Mouse (Mus musculus): Measurements from ENCODE around the gene Rhob.
A peak's percentile ranks its signal among the peaks of the same experiment; 100 is the strongest.

Rhob gene

DNA sequence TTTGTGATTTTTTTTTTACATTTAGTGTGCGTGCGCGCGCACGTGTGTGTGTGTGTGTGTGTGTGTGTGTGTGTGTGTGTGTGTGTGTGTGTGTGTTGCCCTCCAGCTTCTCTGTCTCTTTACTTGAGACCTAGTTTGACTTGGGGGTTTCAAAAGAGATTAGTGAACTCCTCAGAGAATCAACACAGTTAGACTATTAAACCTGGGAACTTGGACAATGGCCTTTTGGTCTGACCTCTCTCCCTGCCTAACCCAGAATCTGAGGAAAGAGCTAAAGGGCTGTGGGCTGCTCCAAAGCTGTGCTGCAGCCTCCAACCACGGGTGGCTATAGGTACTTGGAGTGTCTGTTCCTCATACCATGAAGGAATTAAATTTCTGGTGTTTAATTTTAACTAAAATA is 4.3 kb upstream of the Rhob start:
- no peak for DNase-seq

DNA sequence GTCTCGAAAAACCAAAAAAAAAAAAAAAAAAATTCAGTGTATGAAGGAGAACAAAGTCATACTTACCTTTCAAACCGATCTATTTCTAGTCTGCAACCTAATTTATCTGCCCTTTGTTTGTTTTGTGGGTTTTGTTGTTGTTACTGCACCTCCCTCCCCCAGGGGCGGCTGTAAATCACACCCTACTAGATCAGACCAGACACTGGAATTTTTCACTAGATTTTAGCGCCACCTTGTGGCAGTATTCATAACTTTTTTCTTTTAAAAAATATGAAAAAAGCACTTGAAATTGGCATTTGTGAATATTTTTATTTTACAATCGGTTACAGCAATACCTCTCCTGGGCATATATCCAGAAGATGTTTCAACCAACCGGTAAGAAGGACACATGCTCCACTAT is 2.7 kb upstream of the Rhob start:
- peak; percentile 54 to 60 for DNase-seq

DNA sequence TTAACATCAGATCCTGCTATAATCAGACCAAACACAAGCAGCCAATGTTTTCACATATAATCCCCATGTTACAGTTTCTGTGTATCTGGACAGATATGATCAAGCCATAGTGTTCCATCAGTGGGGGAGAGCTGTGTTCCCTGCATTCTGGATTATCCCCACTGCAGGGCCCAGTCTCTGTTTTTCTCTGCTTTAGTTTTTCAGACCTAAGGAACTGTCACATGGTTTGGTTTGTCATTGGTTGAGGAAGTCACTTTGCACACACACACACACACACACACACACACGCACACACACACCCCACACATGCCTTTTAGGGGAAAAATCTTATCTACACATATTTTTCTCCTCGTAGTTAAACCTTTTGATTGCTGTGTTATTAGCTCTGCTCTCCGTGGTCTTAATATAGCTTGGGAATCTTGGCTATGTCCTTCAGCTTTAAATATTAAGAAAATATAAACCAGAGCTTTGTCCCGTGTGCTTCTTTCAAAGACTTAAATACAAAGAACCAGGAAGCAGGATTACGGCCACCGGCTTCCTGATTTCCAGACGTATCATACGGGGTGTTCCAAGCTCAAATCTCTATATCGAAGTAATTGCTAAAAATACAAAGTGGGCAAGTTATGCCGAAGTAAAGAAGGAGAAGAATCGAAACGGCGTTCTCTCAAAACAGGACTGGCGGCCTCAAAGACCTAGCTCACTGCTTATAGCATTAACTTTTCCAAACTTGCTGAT is 1.9 kb upstream of the Rhob start:
- DNase-seq: no peak

DNA sequence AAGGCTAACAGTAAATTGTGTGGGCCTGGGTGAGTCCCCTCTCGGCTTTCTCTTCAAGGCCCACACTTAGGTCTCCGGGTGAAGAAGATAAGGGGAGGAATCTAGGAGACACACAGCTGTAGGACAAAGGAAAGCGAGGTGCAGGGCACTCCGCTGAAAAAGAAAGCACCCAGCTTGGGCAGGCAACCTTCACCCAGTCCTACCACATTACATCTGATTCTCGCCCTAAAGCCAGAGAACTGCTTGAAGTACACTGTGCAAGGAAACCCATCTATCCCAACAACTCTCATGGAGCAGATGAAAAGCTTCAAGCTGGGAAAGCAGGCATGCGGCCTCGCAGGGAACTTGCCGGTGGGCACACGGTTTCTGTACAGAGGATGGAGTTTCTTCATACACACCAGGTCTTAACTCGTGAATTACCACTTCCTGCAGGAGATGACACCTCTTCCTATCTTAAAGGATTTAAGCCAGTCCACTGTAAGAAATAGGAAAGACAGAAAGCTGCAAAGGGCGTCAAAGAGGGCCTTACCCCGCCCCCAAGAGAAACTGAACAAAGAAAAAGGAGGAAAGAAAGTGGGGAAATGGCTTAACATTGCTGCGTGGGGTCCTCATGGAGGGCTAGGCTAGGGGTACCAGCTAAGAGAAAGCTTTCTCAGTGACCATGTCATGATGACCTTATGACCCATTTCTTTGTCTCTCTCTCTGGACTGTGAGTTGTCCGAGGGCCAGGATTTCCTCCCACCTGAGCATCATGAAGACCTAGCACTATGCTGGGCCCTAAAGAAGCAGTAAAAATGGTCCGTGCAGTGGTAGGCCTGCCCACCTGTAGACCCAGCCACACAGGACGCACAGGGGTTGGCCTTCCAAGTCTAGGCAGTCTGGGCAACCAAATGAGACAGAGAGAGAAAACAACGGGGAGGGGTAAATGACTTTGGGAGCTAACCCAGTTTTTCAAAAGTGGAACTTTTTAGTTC is 1.1 kb upstream of the Rhob start:
- peak in 1 of 2 experiments; percentile 12 for DNase-seq

DNA sequence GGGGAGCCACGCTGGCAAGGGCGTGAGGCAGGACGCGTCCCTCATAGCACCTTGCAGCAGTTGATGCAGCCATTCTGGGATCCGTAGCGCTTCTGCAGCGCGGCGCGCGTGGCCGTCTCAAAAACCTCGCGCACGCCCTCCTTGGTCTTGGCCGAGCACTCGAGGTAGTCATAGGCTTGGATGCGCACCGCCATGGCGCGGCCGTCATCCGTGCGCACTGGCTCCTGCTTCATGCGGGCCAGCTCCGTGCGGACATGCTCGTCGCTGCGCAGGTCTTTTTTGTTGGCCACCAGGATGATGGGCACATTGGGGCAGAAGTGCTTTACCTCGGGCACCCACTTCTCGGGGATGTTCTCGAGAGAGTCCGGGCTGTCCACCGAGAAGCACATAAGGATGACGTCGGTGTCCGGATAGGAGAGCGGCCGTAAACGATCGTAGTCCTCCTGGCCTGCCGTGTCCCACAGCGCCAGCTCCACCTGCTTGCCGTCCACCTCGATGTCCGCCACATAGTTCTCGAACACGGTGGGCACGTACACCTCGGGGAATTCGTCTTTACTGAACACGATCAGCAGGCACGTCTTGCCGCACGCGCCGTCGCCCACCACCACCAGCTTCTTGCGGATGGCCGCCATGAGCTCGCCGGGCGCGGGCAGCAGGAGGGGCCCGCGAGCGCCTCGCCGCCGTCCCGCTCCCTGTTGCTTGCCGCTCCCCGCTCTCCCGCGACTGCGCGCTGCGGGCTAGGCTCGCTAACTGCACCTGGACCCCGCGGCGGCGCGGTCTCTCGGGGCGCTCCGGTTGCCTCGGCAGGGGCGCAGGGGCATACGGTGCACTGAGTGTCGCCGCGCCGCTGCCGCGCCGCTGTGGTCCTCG is 573 bp downstream of the Rhob start:
- peak; percentile 34 to 45 for DNase-seq

DNA sequence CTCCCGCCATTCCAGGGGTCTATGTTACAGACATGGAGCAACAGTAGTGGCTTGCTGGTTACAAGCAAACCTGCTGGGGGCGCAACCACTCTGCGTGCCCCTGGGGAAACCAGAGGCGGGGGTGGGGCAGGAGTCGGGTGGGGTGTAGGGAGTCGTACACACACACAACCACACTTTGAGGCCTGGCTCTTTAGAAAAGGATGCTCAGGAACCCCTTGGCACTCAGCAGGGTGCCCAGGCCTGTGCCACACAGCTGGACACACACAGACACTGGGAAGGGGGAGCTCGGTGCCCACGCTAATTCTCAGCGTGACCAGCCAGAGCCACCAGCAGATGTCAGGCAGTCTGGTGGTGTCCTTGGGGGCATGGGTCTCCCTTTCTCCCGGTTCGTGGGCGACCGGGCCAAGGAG is 1.2 kb downstream of the Rhob start:
- no peak for DNase-seq

DNA sequence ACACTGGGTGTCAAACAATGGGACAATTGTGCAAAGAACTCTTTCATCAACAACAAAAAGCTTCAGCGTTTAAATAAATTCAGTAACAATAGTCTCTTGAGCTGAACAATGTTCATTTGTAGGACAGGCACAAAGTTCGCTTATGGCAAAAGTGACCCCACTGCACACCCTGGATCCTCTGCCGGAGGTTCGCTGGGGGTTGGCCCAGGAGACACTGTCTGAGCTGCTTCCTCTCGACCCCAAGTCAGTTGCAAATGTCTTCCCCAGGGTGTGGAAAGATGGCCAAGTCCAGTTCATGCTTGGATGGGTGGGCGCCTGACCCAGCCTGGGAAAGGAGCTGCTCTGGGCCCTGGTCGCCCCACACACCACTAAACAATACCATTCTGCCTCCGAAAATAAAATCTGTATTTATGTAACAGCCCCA is 1.6 kb downstream of the Rhob start:
- peak in 1 of 2 experiments; percentile 21 for DNase-seq

DNA sequence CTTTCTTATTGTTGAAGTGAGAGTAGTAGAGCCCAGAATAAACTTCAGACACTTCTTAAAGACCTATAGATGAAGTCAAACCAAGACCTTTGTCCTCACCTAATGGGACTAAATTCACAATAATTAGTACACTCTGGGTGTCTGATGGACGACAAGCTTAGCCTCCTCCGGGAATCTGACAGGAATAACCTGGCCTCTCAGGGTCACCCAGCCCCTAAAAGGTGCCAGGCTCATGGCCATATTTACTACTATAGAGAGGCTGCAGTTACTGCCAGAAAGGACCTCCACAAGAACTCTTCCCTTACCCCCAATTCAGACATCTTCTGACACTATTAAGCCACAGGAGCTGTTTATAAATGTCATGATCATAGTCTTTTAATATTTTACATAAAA is 2.5 kb downstream of the Rhob start:
- no peak for DNase-seq

DNA sequence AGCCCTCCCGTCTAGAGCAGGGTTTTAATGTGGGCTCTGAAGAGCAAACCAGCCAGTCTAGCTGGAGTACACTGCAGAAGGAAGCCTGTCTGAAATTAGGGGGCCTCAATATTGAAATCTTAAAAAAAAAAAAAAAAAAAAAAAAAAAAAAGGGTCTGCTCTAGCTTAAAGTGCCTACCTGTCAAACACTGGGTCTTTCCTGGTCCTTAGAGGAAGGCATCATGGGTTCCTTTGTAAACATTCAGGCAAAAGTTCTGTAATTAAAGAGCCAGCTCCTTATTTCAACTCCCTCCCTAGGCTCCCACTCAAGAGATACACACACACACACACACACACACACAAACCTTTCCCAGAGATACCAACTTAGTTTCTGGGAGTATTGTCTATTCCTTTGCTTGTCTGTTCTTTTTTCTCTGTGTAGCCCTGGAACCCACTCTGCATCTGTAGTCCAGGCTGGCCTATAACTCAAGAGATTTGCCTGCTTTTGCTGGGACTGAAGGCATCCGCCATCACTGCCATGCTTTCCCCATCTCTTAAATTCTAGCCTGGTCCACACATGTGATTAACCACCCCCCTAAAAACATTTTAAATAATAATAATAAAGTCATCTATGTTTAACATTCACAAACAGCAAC is 3.0 kb downstream of the Rhob start:
- DNase-seq: no peak

DNA sequence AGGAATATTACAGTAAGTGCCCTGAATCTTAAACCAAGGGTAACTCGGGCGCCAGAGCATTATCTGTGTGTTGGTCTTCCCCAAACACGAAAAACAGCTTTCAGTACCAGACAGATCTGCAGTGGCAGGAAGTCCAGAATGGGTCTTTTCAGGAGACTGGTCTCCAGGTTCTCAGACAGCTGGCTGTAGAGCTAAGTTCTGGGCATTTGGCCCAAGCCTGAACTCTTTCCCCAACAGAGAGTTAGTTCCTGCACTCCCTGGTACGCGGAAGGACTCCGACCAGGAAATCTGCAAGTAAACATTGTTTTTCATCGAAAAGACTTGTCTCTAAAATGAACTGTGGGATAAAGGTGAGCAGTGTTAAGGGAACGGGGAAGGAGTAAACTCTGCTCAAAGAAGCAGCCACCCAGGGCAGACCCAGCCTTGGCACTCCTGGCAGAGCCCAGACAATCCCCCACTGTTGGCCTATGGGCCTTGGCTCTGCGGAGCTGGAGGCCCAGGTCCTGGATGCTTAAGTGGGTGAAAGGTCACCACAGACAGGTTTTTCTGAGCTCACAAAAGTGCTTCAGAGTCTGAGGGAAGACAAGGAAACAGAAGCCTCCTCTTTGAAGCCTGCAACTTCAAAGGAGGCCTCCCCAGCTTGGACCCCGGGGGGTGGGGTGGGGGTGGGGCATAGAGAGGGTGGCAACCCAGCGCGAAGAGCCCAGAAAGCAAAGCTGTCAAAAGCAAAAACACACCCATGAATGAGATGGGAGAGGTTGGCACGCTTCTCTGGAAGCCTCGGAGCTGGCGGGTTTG is 3.7 kb downstream of the Rhob start:
- peak; percentile 57 to 66 for DNase-seq

DNA sequence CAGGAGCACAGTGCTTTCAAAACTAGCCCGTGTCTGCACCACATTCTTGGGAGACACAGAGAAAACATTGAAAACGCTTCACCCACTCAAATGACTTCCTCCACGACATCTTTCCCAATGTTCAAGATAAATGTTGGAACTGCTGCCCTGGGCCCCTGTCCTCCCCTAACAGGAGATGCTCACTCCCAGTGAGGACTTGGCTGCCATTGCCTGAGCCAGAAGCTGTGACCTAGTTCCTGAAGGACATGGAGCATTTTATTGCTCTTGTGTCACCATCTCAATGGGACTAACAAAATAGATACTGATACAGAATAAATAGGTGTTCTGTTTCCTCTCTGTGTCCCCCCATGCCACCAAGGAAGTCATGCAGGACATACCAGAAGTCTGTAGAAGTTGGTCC is 5.1 kb downstream of the Rhob start:
- DNase-seq: no peak

DNA sequence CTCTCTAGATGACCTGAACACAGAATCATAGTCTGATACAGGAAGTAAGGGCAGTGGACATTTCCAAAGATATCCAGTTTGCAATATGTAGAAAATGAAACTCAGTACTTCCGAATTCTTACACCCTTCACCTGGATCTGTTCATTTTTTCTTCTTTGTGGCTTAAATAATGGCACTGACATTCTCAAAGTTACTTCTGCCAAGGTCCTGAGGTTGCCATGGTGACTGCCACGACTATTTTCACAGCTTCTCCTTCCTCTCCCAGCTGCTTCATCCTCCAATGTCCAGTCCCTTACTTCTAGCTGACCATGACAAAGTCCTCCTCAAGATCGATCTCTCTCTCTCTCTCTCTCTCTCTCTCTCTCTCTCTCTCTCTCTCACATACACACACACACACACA is 6.4 kb downstream of the Rhob start:
- no peak for DNase-seq

DNA sequence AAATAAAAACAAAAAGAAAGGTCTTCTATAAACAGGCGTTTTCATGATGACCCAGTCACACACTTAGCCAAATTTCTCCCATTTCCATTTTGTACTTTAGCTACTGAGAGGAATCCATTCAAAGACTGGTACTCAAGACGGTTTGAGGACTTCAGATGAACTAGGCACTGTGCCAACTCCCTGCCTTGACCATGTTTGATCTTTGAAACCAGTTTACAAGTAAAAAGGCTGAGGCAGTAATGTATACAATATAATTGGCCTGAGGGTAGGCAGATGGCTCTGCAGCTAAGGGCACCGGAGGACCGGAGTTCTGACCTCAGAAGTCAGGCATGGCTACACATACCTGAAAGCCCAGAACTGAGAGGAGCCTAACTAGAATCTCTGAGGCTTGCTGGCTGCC is 10.7 kb downstream of the Rhob start:
- no peak for DNase-seq

DNA sequence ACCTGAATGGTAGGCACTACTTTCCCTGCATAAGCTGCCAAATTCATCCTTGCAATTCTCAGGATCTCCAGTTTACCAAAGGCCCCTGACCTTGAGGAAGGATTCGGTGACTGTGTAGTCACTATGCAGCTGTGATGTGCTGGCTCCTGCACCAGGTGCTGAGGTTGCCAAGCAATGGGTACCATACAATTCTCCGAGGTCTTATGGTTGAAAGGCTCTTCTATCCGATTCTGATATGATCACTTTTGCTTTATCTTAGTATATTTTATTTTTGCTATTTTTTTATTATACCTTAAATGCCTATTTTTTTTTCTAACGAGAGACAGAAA is 11.2 kb downstream of the Rhob start:
- no peak for DNase-seq

DNA sequence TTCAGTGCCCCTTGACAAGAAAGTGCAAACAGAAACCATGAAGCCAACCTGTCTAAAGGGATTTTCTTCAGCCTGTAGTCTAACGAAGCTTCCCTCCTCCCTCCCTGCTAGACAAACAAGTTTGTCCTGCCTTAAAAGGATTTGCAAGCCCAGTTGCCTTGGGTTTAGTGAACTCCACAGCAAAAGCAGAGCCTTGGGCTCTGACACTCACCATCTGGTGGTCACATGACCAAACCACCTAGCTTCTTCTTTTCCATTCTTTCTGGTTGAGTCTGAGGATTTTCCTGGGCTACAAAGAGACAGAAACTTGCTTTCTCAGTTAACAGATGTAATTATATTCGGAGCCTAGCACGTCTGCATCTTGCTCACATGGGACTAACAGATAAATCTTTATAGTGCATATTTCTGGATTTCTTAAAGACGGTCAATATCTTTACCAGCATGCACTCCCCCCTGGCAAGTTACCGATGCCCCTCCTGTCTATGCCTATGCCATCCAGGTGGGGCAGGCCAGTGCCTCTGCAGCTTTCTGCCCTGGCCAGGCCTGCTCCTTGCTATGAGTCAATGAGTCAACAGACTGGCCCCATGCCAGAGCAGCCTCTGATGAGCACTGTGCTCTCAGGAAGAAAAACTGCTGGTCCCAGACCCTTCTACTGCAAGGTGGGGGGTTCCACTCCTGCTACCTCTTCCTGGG is 11.7 kb downstream of the Rhob start:
- peak in 1 of 2 experiments; percentile 64 for DNase-seq

DNA sequence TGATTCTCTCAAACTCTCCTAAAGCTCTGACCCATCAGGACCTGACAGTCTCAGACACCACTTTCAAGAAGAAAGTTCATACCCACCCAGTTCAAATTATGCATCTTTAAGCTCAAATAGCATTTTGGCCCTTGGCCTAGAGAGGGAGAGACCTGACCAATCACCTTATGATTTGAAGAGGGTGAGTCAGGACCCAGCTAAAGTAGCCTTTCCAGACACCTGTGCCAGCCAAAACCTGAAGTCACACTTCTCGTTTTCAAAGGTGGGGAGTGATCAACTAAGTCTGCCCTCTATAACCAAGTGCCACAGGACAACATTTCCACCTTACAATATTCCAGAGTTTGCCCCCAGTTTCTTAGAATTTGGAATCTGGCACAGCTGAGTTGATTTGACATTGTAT is 12.5 kb downstream of the Rhob start:
- DNase-seq: no peak

DNA sequence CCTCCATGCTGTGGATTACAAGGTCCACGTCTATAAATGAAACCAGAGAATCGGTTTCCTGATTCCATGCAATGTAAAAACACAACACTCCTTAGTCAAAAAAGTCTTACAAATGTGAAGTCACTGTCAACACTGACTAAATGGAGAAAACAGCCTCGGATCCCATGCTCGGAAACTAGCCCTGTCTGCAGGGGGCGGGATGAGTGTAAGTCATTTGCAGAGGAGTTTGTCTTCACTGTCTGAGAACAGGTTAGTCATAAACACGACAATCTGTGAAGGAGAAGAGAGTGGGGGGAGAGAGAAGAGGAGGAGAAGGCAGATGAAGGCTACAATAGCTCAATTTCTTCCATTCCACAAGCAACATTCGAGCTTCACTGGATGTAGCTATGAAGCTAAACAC is 14.6 kb downstream of the Rhob start:
- no peak for DNase-seq

DNA sequence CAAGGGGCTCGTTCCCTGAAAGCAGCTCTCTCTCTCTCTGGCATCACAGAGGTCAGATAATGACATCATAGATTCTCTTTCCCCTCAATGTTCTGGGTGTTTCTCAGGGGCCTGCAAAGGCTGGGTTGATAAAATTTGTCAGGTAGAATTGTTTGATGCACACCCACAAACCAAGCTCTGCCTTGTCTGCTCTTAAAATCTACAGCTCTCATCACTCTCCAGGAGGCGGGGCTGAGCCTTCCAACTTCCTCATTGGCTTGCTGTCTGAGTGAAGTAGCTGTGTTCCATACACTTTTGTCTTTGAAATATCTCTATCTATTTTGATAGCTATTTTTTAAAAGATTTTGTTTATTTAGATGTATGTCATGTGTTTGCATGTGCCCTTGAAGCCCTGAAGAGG is 17.6 kb downstream of the Rhob start:
- no peak for DNase-seq

DNA sequence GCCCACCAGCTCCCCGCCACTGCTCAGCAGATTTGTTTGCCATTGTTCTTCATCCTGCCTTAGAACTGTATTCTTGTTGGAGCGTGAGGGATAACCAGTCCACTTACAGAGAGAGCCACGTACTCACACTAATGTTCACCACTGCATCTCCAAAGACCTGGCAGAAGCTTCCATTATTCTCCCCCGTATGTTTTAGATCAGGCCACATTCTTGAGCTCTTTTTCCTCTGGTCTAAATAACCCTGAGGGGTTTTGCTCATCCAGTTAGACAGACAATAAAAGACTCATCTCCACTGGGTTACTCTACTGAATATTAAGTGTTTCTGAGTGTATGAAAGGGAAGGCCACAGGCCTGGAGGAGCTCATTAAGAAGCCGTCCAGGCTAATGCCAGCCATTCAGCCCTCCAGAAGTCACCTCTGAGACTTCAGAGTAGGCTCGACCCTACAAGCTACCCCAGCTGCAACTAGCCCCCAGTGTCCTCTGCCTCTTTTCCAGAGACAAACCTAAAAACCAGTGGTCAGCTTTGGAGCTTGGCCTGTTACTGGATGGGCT is 24.9 kb downstream of the Rhob start:
- DNase-seq: no peak

DNA sequence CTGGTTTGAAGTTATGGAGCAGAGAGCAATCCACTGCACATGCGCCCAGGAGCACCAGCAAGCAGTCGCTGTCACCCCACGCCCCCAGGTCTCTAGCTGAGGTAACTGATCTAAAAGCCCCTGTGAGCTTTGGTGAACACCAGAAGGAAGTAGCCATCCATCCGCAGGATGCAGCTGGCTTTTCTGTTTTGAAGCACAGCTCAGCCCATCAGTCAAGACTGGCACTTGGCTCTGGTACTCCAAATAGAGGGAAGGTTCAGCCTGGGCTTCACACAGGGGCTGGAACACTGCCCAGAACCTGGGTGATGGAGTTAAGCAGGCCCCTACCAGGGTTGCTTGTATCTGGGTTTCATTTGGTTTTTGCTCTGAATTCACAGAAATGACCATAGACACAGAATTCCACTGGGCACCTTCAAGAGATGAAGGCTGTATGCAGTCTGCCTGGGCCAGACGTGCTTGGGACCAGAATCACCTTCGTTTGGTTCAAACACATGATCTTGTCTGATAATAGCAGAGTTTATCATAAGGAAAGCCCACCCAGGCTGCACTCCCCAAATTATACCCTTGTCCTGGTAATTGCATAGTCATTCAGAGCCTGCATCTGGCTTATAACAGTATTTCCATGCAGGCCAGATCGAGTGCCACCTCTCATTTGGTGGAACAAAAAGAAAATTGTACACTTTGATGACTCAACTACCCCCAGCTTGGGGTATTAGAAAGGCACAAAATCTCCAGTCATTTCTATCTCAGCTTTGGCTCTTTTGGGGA is 27.0 kb downstream of the Rhob start:
- no peak for DNase-seq
